8 mouse cellular contexts compared by ENCODE assay signal in genomic region chr9:89623006-89623760, GRCm38 (mm10). TPM values are rescaled to one million over a fixed set of nuclear protein-coding genes. Genes with fewer than 3 reads are reported as not detected.
DNase-seq lines count a peak whose midpoint lies in the region; ATAC-seq and TF ChIP-seq lines count a peak whose summit lies in the region.

Gene Minar1 (minus strand): TSS chr9:89623125.

- H3K4me3 ChIP-seq in lung, embryonic 15.5 days: peak within 1 kb of the TSS; percentile 39
- H3K4me3 ChIP-seq in forebrain, embryonic 13.5 days: peak within 1 kb of the TSS; percentile 56
- peak within 1 kb of the TSS; percentile 50 for H3K4me3 ChIP-seq in kidney, embryonic 16.5 days (ENCODE audit: low read length)
- H3K4me3 ChIP-seq in megakaryocyte, embryonic 14.5 days (replicated peaks): peak within 1 kb of the TSS; percentile 53
- peak within 1 kb of the TSS; percentile 32 for H3K4me3 ChIP-seq in small intestine, adult 2 months (ENCODE audit: low read depth, low read length)
- no peak within 1 kb of the TSS for H3K4me3 ChIP-seq in thymus, adult 2 months (ENCODE audit: control insufficient read depth, insufficient read depth, low read length)

- H3K36me3 ChIP-seq in lung, embryonic 15.5 days: no peaks in the 10 kb centered on the region
- no peaks in the 10 kb centered on the region for H3K36me3 ChIP-seq in forebrain, embryonic 13.5 days (ENCODE audit: poor library complexity, severe bottlenecking)
- no peaks in the 10 kb centered on the region for H3K36me3 ChIP-seq in kidney, embryonic 16.5 days (ENCODE audit: insufficient read depth, low read length)
- H3K36me3 ChIP-seq in megakaryocyte, embryonic 14.5 days (replicated peaks; ENCODE audit: low read length): no peaks in the 10 kb centered on the region
- H3K36me3 ChIP-seq in small intestine, adult 2 months (ENCODE audit: control insufficient read depth, insufficient read depth, low read length): no peaks in the 10 kb centered on the region
- no peaks in the 10 kb centered on the region for H3K36me3 ChIP-seq in thymus, adult 2 months (ENCODE audit: control insufficient read depth, insufficient read depth, low read length)

- H3K4me2 ChIP-seq in lung, embryonic 15.5 days: peak within 1 kb of the TSS; percentile 85
- H3K4me2 ChIP-seq in forebrain, embryonic 13.5 days: peak within 1 kb of the TSS; percentile 98
- peak within 1 kb of the TSS; percentile 93 for H3K4me2 ChIP-seq in kidney, embryonic 16.5 days (replicated peaks; ENCODE audit: low read depth, low read length)

- no peaks in the 10 kb centered on the region for H3K9me3 ChIP-seq in lung, embryonic 15.5 days
- no peaks in the 10 kb centered on the region for H3K9me3 ChIP-seq in forebrain, embryonic 13.5 days (replicated peaks)
- H3K9me3 ChIP-seq in kidney, embryonic 16.5 days (ENCODE audit: low read length): no peaks in the 10 kb centered on the region
- peaks cover 7% of the 10 kb centered on the region for H3K9me3 ChIP-seq in megakaryocyte, embryonic 14.5 days

- TF ChIP-seq CTCF in small intestine, adult 2 months (IDR thresholded peaks at IDR 0.05; ENCODE audit: extremely low read depth, insufficient read length, insufficient replicate concordance, low read depth, low read length): no peak; the same call in 1 of the 2 replicates
- TF ChIP-seq CTCF in thymus, adult 2 months (IDR thresholded peaks at IDR 0.05; ENCODE audit: borderline replicate concordance, control insufficient read depth, extremely low read depth, insufficient read depth, low read length, poor library complexity): no peak

- no peak within 1 kb of the TSS for H3K27ac ChIP-seq in lung, embryonic 15.5 days
- no peak within 1 kb of the TSS for H3K27ac ChIP-seq in forebrain, embryonic 13.5 days
- H3K27ac ChIP-seq in kidney, embryonic 16.5 days (ENCODE audit: low read length): no peak within 1 kb of the TSS
- H3K27ac ChIP-seq in small intestine, adult 2 months (ENCODE audit: insufficient read depth, low read depth, low read length): no peak within 1 kb of the TSS
- no peak within 1 kb of the TSS for H3K27ac ChIP-seq in thymus, adult 2 months (ENCODE audit: control insufficient read depth, insufficient read depth, low read length)

- H3K4me1 ChIP-seq in lung, embryonic 15.5 days: peaks cover 13% of the 10 kb centered on the region
- H3K4me1 ChIP-seq in forebrain, embryonic 13.5 days: peaks cover 18% of the 10 kb centered on the region
- H3K4me1 ChIP-seq in kidney, embryonic 16.5 days (ENCODE audit: insufficient read depth, low read length): peaks cover 12% of the 10 kb centered on the region; the same call in 1 of the 2 replicates
- H3K4me1 ChIP-seq in megakaryocyte, embryonic 14.5 days: peaks cover 8% of the 10 kb centered on the region
- H3K4me1 ChIP-seq in small intestine, adult 2 months (ENCODE audit: control insufficient read depth, insufficient read depth, insufficient read length, low read length): peaks cover 4% of the 10 kb centered on the region
- H3K4me1 ChIP-seq in thymus, adult 2 months (replicated peaks; ENCODE audit: control insufficient read depth, insufficient read depth, low read length): no peaks in the 10 kb centered on the region

- peak; percentile 63 for ATAC-seq in lung, embryonic 15.5 days (ENCODE audit: borderline replicate concordance, extremely low read depth, low FRiP score, low TSS enrichment)
- peak; percentile 41 for ATAC-seq in cerebellum, adult (ENCODE audit: insufficient number of reproducible peaks, low FRiP score, low TSS enrichment)
- peak; percentile 81 for ATAC-seq in forebrain, embryonic 13.5 days
- ATAC-seq in kidney, embryonic 16.5 days (ENCODE audit: low FRiP score, low TSS enrichment): peak; percentile 85

- TF ChIP-seq POLR2A in small intestine, adult 2 months (IDR thresholded peaks at IDR 0.05; ENCODE audit: low read depth, low read length): no peak
- TF ChIP-seq POLR2A in thymus, adult 2 months (IDR thresholded peaks at IDR 0.05; ENCODE audit: control insufficient read depth, extremely low read depth, insufficient read depth, low read length, poor library complexity): no peak

- 1% methylated on average over 27 of the region's 27 CpGs for WGBS in lung, embryonic 15.5 days
- under 1% methylated on average over 25 of the region's 27 CpGs for WGBS in forebrain, embryonic 13.5 days
- under 1% methylated on average over 27 of the region's 27 CpGs for WGBS in kidney, embryonic 16.5 days
- 4% methylated on average over 27 of the region's 27 CpGs for WGBS in small intestine, adult 2 months
- 3% methylated on average over 27 of the region's 27 CpGs for WGBS in thymus, adult 2 months

- H3K9ac ChIP-seq in lung, embryonic 15.5 days: no peak within 1 kb of the TSS
- peak within 1 kb of the TSS; percentile 65 for H3K9ac ChIP-seq in forebrain, embryonic 13.5 days
- peak within 1 kb of the TSS; percentile 54 for H3K9ac ChIP-seq in kidney, embryonic 16.5 days (replicated peaks; ENCODE audit: low read length)

- peaks cover 32% of the 10 kb centered on the region for H3K27me3 ChIP-seq in lung, embryonic 15.5 days
- peaks cover 42% of the 10 kb centered on the region for H3K27me3 ChIP-seq in forebrain, embryonic 13.5 days
- H3K27me3 ChIP-seq in kidney, embryonic 16.5 days (ENCODE audit: insufficient read depth, low read length): peaks cover 42% of the 10 kb centered on the region
- peaks cover 43% of the 10 kb centered on the region for H3K27me3 ChIP-seq in megakaryocyte, embryonic 14.5 days (replicated peaks)
- peaks cover 9% of the 10 kb centered on the region; the same call in 1 of the 2 replicates for H3K27me3 ChIP-seq in small intestine, adult 2 months (ENCODE audit: control insufficient read depth, insufficient read depth, low read length)
- H3K27me3 ChIP-seq in thymus, adult 2 months (ENCODE audit: control insufficient read depth, insufficient read depth, low read length): peaks cover 4% of the 10 kb centered on the region; the same call in 1 of the 2 replicates

- DNase-seq in lung, postnatal 36 days: no peak
- no peak for DNase-seq in thymus, adult 2 months

RNA-seq across cellular contexts. Expression of gene Minar1, which starts in this region (rescaled TPM):
- polyA plus RNA-seq in lung, embryonic 15.5 days (2015; fragmentation: Nextera tagmentation; extraction: Ambion mirVana): 0.02 and 0.05 TPM in 2 replicates
- 0.19 and 0.34 TPM in 2 replicates for polyA plus RNA-seq in forebrain, embryonic 13.5 days (2015; fragmentation: Nextera tagmentation; extraction: Ambion mirVana)
- 0.05 TPM in 1 of 2 replicates, not detected in the other for polyA plus RNA-seq in kidney, embryonic 16.5 days (2015; fragmentation: Nextera tagmentation; extraction: Ambion mirVana)
- not detected in 2 replicates for polyA plus RNA-seq in megakaryocyte, embryonic 14.5 days (2012; ENCODE audit: insufficient read depth, low replicate concordance)
- not detected in 2 replicates for polyA plus RNA-seq in small intestine, adult 2 months (2012; rRNA removed)
- 0.04 and 0.05 TPM in 2 replicates for polyA plus RNA-seq in thymus, adult 2 months (2012; rRNA removed)

Comparison
In these comparisons a context has a peak if more than half of its experiments do, and no peak if none do; other contexts are left out.
1. Peak in ATAC-seq, H3K4me3 ChIP-seq and H3K4me2 ChIP-seq in lung, embryonic 15.5 days; RNA of the gene not detected or under 1 TPM.
2. Peak in ATAC-seq, H3K4me3 ChIP-seq, H3K9ac ChIP-seq and H3K4me2 ChIP-seq in forebrain, embryonic 13.5 days; RNA of the gene not detected or under 1 TPM.
3. Peak in ATAC-seq, H3K4me3 ChIP-seq, H3K9ac ChIP-seq and H3K4me2 ChIP-seq in kidney, embryonic 16.5 days; RNA of the gene not detected or under 1 TPM.